ENCODE assay signal across 7 mouse cellular contexts in the genomic region with DNA sequence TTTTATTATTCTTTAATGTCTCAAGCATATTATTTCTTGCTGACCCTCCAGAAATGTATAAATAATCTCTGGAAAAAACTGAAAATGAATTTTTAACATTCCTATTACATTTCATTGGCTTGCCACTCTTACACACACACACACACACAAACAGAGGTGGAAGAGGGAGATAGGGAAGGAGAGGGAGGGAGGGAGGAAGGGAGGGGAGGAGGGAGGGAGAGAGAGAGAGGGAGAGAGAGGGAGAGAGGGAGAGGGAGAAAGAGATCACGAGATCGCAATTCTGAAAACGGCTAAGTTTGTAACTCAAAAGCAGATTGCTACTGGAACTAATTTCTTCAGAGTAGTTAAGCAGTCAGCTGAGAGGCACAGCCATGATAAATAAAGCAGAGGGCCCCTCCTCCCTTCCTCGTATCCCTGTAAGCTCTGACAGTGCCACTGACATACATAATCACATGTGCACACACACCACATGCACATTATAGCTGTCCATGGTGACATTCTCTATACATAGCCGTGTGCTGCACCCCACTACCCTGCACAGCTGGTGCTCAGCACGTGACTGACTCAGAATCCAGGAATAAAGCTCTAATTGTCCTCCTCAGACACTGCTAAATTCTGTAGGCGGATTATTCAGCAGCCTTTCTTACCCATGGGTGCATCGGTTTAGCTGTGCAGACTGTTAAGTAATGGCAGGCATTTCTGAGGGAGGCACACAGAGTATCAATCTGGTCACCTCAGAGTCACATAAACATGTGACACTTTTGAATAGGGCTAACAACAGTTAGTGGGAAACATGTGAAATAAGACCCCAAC.
A peak's percentile ranks its signal among the peaks of the same experiment; 100 is the strongest.
DNase-seq lines count a peak whose midpoint lies in the region; TF ChIP-seq lines count a peak whose summit lies in the region.

No protein-coding gene starts in this region.

- no peak for TF ChIP-seq CTCF in lung, adult 2 months (IDR thresholded peaks at IDR 0.05; ENCODE audit: insufficient read depth, low read length)
- TF ChIP-seq CTCF in thymus, adult 2 months (IDR thresholded peaks at IDR 0.05; ENCODE audit: borderline replicate concordance, control insufficient read depth, extremely low read depth, insufficient read depth, low read length, poor library complexity), result no peak

- peaks cover 25% of the 10 kb centered on the region for H3K4me1 ChIP-seq in forebrain, embryonic 10.5 days
- no peaks in the 10 kb centered on the region for H3K4me1 ChIP-seq in lung, adult 2 months (ENCODE audit: control insufficient read depth, insufficient read depth, low read length)
- no peaks in the 10 kb centered on the region for H3K4me1 ChIP-seq in thymus, adult 2 months (replicated peaks; ENCODE audit: control insufficient read depth, insufficient read depth, low read length)

- H3K27ac ChIP-seq in forebrain, embryonic 10.5 days, result peak overlapping the region; percentile 20; the same call in 1 of the 2 replicates
- H3K27ac ChIP-seq in thymus, adult 2 months (ENCODE audit: control insufficient read depth, insufficient read depth, low read length), result no peak overlapping the region

- peaks cover 98% of the 10 kb centered on the region for H3K27me3 ChIP-seq in forebrain, embryonic 10.5 days (ENCODE audit: poor library complexity, severe bottlenecking)
- H3K27me3 ChIP-seq in thymus, adult 2 months (ENCODE audit: control insufficient read depth, insufficient read depth, low read length), result no peaks in the 10 kb centered on the region

- H3K36me3 ChIP-seq in forebrain, embryonic 10.5 days (replicated peaks), result peaks cover 21% of the 10 kb centered on the region
- H3K36me3 ChIP-seq in thymus, adult 2 months (ENCODE audit: control insufficient read depth, insufficient read depth, low read length), result no peaks in the 10 kb centered on the region

- no peaks in the 10 kb centered on the region for H3K9me3 ChIP-seq in forebrain, embryonic 10.5 days

- TF ChIP-seq POLR2A in lung, adult 2 months (IDR thresholded peaks at IDR 0.05; ENCODE audit: borderline replicate concordance, extremely low read depth, low read depth, low read length), result no peak
- TF ChIP-seq POLR2A in thymus, adult 2 months (IDR thresholded peaks at IDR 0.05; ENCODE audit: control insufficient read depth, extremely low read depth, insufficient read depth, low read length, poor library complexity), result no peak

- WGBS in forebrain, embryonic 10.5 days, result 38% methylated on average over 8 of the region's 8 CpGs
- 67% methylated on average over 8 of the region's 8 CpGs for WGBS in lung, adult 2 months
- WGBS in thymus, adult 2 months, result 81% methylated on average over 8 of the region's 8 CpGs

- H3K4me3 ChIP-seq in forebrain, embryonic 10.5 days, result no peak overlapping the region
- no peak overlapping the region for H3K4me3 ChIP-seq in lung, adult 2 months (replicated peaks; ENCODE audit: extremely low read depth, low read depth, low read length)
- H3K4me3 ChIP-seq in thymus, adult 2 months (ENCODE audit: control insufficient read depth, insufficient read depth, low read length), result no peak overlapping the region

- DNase-seq in forebrain, embryonic 10.5 days (ENCODE audit: extremely low spot score, low spot score), result no peak
- DNase-seq in frontal cortex, postnatal 36 days (ENCODE audit: low spot score in 2 of 2), result peak; percentile 22 to 55
- DNase-seq in left cerebral cortex, postnatal 14 days (ENCODE audit: low spot score in 2 of 2), result peak; percentile 34 to 77
- peak; percentile 38 for DNase-seq in retina, adult 2 months (ENCODE audit: low read depth, low spot score)
- DNase-seq in spleen, postnatal 4 days (ENCODE audit: low spot score in 2 of 2), result no peak
- no peak for DNase-seq in lung, adult 2 months
- no peak for DNase-seq in thymus, adult 2 months

- intact Hi-C loops in left cerebral cortex, postnatal 14 days (cut with DNase I), result no loop called here

Comparison
In these comparisons a context has a peak if more than half of its experiments do, and no peak if none do; other contexts are left out.
1. DNase-seq: peak in frontal cortex, postnatal 36 days (2 of 2), left cerebral cortex, postnatal 14 days (2 of 2) and retina, adult 2 months (single experiment); none in forebrain, embryonic 10.5 days (single experiment), spleen, postnatal 4 days (0 of 2), lung, adult 2 months (single experiment) and thymus, adult 2 months (single experiment).